Mouse (Mus musculus) heart, embryonic 14.5 days (tissue): ENCODE results near the gene Rab3il1. TPM values are rescaled to one million over a fixed set of nuclear protein-coding genes. Genes with fewer than 3 reads are reported as not detected.

Source experiments
- ATAC-seq: fragments of 200-750 bp; cut with Nextera tagmentation; 2 replicates; pipeline ENCODE4 v1.8.0; 2017; ENCODE audit warnings: low read depth, moderate TSS enrichment; ENCODE audit not compliant: insufficient number of reproducible peaks, insufficient read depth, low FRiP score
- H3K27ac ChIP-seq, 2 experiments: fragments of 200-500 bp in 1 of 2; fragments of 300-500 bp in 1 of 2; sonication (generic) in 1 of 2; replicated peaks in 1 of 2; 2 replicates each; pipeline ENCODE4 v1.5.1; 2012 to 2014; ENCODE audit warnings: low read depth in 2 of 2, low read length in 2 of 2, control low read depth in 1 of 2, mild to moderate bottlenecking in 1 of 2, mixed read lengths in 1 of 2; ENCODE audit not compliant: control insufficient read depth in 1 of 2, insufficient read depth in 1 of 2
- H3K27me3 ChIP-seq: fragments of 300-500 bp; sonication (generic); 2 replicates; pipeline ENCODE4 v1.6.1; 2014; ENCODE audit warnings: mild to moderate bottlenecking, low read length, control low read depth; ENCODE audit not compliant: control insufficient read depth, insufficient read depth
- H3K36me3 ChIP-seq: fragments of 300-500 bp; sonication (generic); 2 replicates; pipeline ENCODE4 v1.6.1; 2014; ENCODE audit warnings: mild to moderate bottlenecking, control low read depth, low read length, mixed read lengths; ENCODE audit not compliant: control insufficient read depth, insufficient read depth
- H3K4me1 ChIP-seq, 2 experiments: fragments of 200-500 bp in 1 of 2; fragments of 300-500 bp in 1 of 2; sonication (generic) in 1 of 2; 2 replicates each; pipeline ENCODE4 v1.6.1; 2012 to 2014; ENCODE audit warnings: low read length in 2 of 2, control low read depth in 1 of 2, mixed read lengths in 1 of 2; ENCODE audit not compliant: control insufficient read depth in 2 of 2, insufficient read depth in 2 of 2
- H3K4me2 ChIP-seq: fragments of 300-500 bp; sonication (generic); 2 replicates; pipeline ENCODE4 v1.6.1; 2014; ENCODE audit warnings: mild to moderate bottlenecking, low read length
- H3K4me3 ChIP-seq, 2 experiments: fragments of 200-500 bp in 1 of 2; fragments of 300-500 bp in 1 of 2; sonication (generic) in 1 of 2; 2 replicates each; pipeline ENCODE4 v1.5.1; 2012 to 2014; ENCODE audit warnings: low read length in 2 of 2, mild to moderate bottlenecking in 2 of 2, control low read depth in 1 of 2, low read depth in 1 of 2, moderate library complexity in 1 of 2; ENCODE audit not compliant: control insufficient read depth in 1 of 2, insufficient read depth in 1 of 2
- H3K9ac ChIP-seq: fragments of 300-500 bp; sonication (generic); 2 replicates; pipeline ENCODE4 v1.6.1; 2014; ENCODE audit warnings: mild to moderate bottlenecking, low read length
- H3K9me3 ChIP-seq: fragments of 300-500 bp; sonication (generic); 2 replicates; pipeline ENCODE4 v1.6.1; 2016; ENCODE audit warnings: low read length, control low read depth; ENCODE audit not compliant: control insufficient read depth
- WGBS: fragments of 180-500 bp; shearing (Covaris S2); extraction: QIAGEN DNeasy Blood & Tissue Kit; methylation state at CpG from one replicate; pipeline ENCODE4 v1.1.7; 2014; 5-methylcytosine and 5-hydroxymethylcytosine counted together
- polyA plus RNA-seq: library from polyadenylated mRNA; unstranded; fragments of >200 nt; fragmentation: Nextera tagmentation; extraction: Ambion mirVana; gene quantifications from 2 replicates; pipeline ENCODE4 v1.2.1, GENCODE M21; 2014

The Rab3il1 gene
- polyA plus RNA-seq, 1 experiment from 2014 or later, result 27.6 TPM

- 64% methylated on average over 9 of the region's 9 CpGs for WGBS
- H3K4me3 ChIP-seq, result no peak overlapping the region
- H3K4me2 ChIP-seq, result no peak overlapping the region
- no peak overlapping the region for H3K27ac ChIP-seq
- H3K9ac ChIP-seq, result no peak overlapping the region
- peaks cover 87% of the 10 kb centered on the region for H3K36me3 ChIP-seq
- no peaks in the 10 kb centered on the region for H3K9me3 ChIP-seq
- no peak for ATAC-seq
- H3K27me3 ChIP-seq, result no peaks in the 10 kb centered on the region
- peaks cover 0 to 8% of the 10 kb centered on the region in 2 experiments; a peak in 3 of 4 replicates for H3K4me1 ChIP-seq
Measured at GRCm38 (mm10) chr19:10058876-10059427, 57.5 kb downstream of the Rab3il1 start.

- H3K27ac ChIP-seq, result 0 out of 4 replicates have a peak overlapping the region, but pooled peaks of 1 of the 2 experiments have one; percentile 6
- no peaks in the 10 kb centered on the region for H3K9me3 ChIP-seq
- no peak overlapping the region for H3K4me3 ChIP-seq
- peaks cover 0 to 15% of the 10 kb centered on the region in 2 experiments; a peak in 3 of 4 replicates for H3K4me1 ChIP-seq
- WGBS, result 36% methylated on average over 10 of the region's 10 CpGs
- H3K36me3 ChIP-seq, result peaks cover 87% of the 10 kb centered on the region
- no peaks in the 10 kb centered on the region for H3K27me3 ChIP-seq
- ATAC-seq, result no peak
- H3K9ac ChIP-seq, result no peak overlapping the region
- H3K4me2 ChIP-seq, result no peak overlapping the region
Measured at GRCm38 (mm10) chr19:10059911-10060567, 58.6 kb downstream of the Rab3il1 start.

GRCm38 (mm10) chr19:10060783-10061590 lies 59.5 kb downstream of the Rab3il1 start:
- H3K4me1 ChIP-seq, result peaks cover 0 to 15% of the 10 kb centered on the region in 2 experiments; a peak in 3 of 4 replicates
- H3K27me3 ChIP-seq, result no peaks in the 10 kb centered on the region
- no peak overlapping the region for H3K9ac ChIP-seq
- no peak overlapping the region for H3K4me2 ChIP-seq
- 47% methylated on average over 8 of the region's 8 CpGs for WGBS
- H3K9me3 ChIP-seq, result no peaks in the 10 kb centered on the region
- 0 out of 4 replicates have a peak overlapping the region, but pooled peaks of 1 of the 2 experiments have one; percentile 11 for H3K27ac ChIP-seq
- no peak overlapping the region for H3K4me3 ChIP-seq
- peaks cover 85% of the 10 kb centered on the region for H3K36me3 ChIP-seq
- no peak for ATAC-seq

GRCm38 (mm10) chr19:10061624-10062023 lies 60.2 kb downstream of the Rab3il1 start:
- H3K36me3 ChIP-seq, result peaks cover 85% of the 10 kb centered on the region
- WGBS, result 86% methylated on average over 2 of the region's 2 CpGs
- H3K9ac ChIP-seq, result no peak overlapping the region
- no peaks in the 10 kb centered on the region for H3K9me3 ChIP-seq
- no peak overlapping the region for H3K4me3 ChIP-seq
- H3K4me1 ChIP-seq, result peaks cover 0 to 15% of the 10 kb centered on the region in 2 experiments; a peak in 3 of 4 replicates
- no peaks in the 10 kb centered on the region for H3K27me3 ChIP-seq
- ATAC-seq, result no peak
- H3K4me2 ChIP-seq, result no peak overlapping the region
- H3K27ac ChIP-seq, result no peak overlapping the region

- H3K36me3 ChIP-seq, result peaks cover 85% of the 10 kb centered on the region
- H3K9ac ChIP-seq, result no peak overlapping the region
- WGBS, result 88% methylated on average over 8 of the region's 8 CpGs
- H3K4me3 ChIP-seq, result no peak overlapping the region
- H3K4me1 ChIP-seq, result peaks cover 0 to 15% of the 10 kb centered on the region in 2 experiments; a peak in 3 of 4 replicates
- no peaks in the 10 kb centered on the region for H3K27me3 ChIP-seq
- no peak for ATAC-seq
- H3K4me2 ChIP-seq, result no peak overlapping the region
- H3K9me3 ChIP-seq, result no peaks in the 10 kb centered on the region
- H3K27ac ChIP-seq, result no peak overlapping the region
Measured at GRCm38 (mm10) chr19:10062292-10062691, 60.8 kb downstream of the Rab3il1 start.

GRCm38 (mm10) chr19:10062862-10063261 lies 61.4 kb downstream of the Rab3il1 start:
- no peak overlapping the region for H3K4me3 ChIP-seq
- H3K9ac ChIP-seq, result no peak overlapping the region
- H3K27me3 ChIP-seq, result no peaks in the 10 kb centered on the region
- ATAC-seq, result no peak
- H3K9me3 ChIP-seq, result no peaks in the 10 kb centered on the region
- H3K4me2 ChIP-seq, result no peak overlapping the region
- H3K36me3 ChIP-seq, result peaks cover 81% of the 10 kb centered on the region
- H3K27ac ChIP-seq, result no peak overlapping the region
- 83% methylated on average over 5 of the region's 5 CpGs for WGBS
- peaks cover 0 to 15% of the 10 kb centered on the region in 2 experiments; a peak in 3 of 4 replicates for H3K4me1 ChIP-seq

GRCm38 (mm10) chr19:10064173-10065012 lies 62.9 kb downstream of the Rab3il1 start:
- Histone ChIP-seq H3K27ac (no peak overlapping the region), H3K4me2 (no peak overlapping the region), H3K4me3 (no peak overlapping the region), H3K4me1 (peaks cover 0 to 15% of the 10 kb centered on the region in 2 experiments; a peak in 3 of 4 replicates), H3K9me3 (no peaks in the 10 kb centered on the region), H3K36me3 (peaks cover 79% of the 10 kb centered on the region), H3K27me3 (no peaks in the 10 kb centered on the region), H3K9ac (no peak overlapping the region)
- ATAC-seq, result no peak
- 77% methylated on average over 10 of the region's 10 CpGs for WGBS
